Mouse (Mus musculus): ENCODE measurements around the gene Kcnh2. TPM values are rescaled to one million over a fixed set of nuclear protein-coding genes. Genes with fewer than 3 reads are reported as not detected.

Gene Kcnh2
- polyA plus RNA-seq, 1 experiment, result 2.9 TPM

GRCm38 (mm10) chr5:24342205-24342963, 9.0 kb downstream of the Kcnh2 start:
- no peak overlapping the region for H3K4me3 ChIP-seq (ENCODE audit: insufficient read depth, low read length)
- H3K27ac ChIP-seq (ENCODE audit: insufficient read depth, low read length), result no peak overlapping the region
- H3K4me1 ChIP-seq (ENCODE audit: control insufficient read depth, insufficient read depth, low read length), result no peaks in the 10 kb centered on the region
- TF ChIP-seq POLR2A (IDR thresholded peaks at IDR 0.05; ENCODE audit: low read depth, low read length) (no peak), CTCF (IDR thresholded peaks at IDR 0.05; ENCODE audit: borderline replicate concordance, insufficient read depth, low read length) (no peak)

- Histone ChIP-seq H3K4me3 (ENCODE audit: insufficient read depth, low read length) (no peak overlapping the region), H3K27ac (ENCODE audit: insufficient read depth, low read length) (no peak overlapping the region), H3K4me1 (ENCODE audit: control insufficient read depth, insufficient read depth, low read length) (0 out of 2 replicates have a peak, but pooled peaks cover 3% of the 10 kb centered on the region)
- TF ChIP-seq CTCF (IDR thresholded peaks at IDR 0.05; ENCODE audit: borderline replicate concordance, insufficient read depth, low read length) (no peak), POLR2A (IDR thresholded peaks at IDR 0.05; ENCODE audit: low read depth, low read length) (no peak)
These were observed 13.6 kb downstream of the Kcnh2 start for GRCm38 (mm10) chr5:24337821-24338220.

GRCm38 (mm10) chr5:24337366-24337765, 14.0 kb downstream of the Kcnh2 start:
- Histone ChIP-seq H3K27ac (ENCODE audit: insufficient read depth, low read length) (no peak overlapping the region), H3K4me1 (ENCODE audit: control insufficient read depth, insufficient read depth, low read length) (peaks cover 5% of the 10 kb centered on the region; the same call in 1 of the 2 replicates), H3K4me3 (ENCODE audit: insufficient read depth, low read length) (no peak overlapping the region)
- TF ChIP-seq CTCF (IDR thresholded peaks at IDR 0.05; ENCODE audit: borderline replicate concordance, insufficient read depth, low read length), result no peak

- Histone ChIP-seq H3K27ac (ENCODE audit: insufficient read depth, low read length) (no peak overlapping the region), H3K4me1 (ENCODE audit: control insufficient read depth, insufficient read depth, low read length) (peaks cover 5% of the 10 kb centered on the region; the same call in 1 of the 2 replicates), H3K4me3 (ENCODE audit: insufficient read depth, low read length) (no peak overlapping the region)
- TF ChIP-seq CTCF (IDR thresholded peaks at IDR 0.05; ENCODE audit: borderline replicate concordance, insufficient read depth, low read length) (peak; percentile 95), POLR2A (IDR thresholded peaks at IDR 0.05; ENCODE audit: low read depth, low read length) (no peak)
These were observed 15.4 kb downstream of the Kcnh2 start for GRCm38 (mm10) chr5:24335888-24336511.

DNA sequence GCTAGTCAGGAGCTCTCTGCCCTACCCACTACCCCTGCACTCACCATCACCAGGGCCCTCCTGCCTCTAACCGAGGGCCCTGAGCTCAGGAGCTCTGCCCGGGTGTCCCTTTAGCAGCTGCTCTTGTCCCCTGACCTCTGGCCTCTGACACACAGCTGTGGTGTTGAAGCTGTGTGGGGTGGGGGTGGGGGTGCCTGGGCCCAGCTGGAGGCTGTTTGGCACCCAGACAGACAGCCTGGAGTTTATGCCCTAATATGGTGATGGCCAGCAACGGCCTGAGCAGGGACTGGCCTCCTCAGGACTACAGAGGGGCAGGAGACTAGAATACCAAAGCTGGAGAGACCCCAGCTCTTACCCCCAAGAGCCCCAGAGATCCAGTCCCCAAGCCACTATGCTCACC, 16.7 kb downstream of the Kcnh2 start:
- no peak overlapping the region for H3K4me3 ChIP-seq (ENCODE audit: insufficient read depth, low read length)
- H3K4me1 ChIP-seq (ENCODE audit: control insufficient read depth, insufficient read depth, low read length), result peaks cover 5% of the 10 kb centered on the region; the same call in 1 of the 2 replicates
- no peak for TF ChIP-seq POLR2A (IDR thresholded peaks at IDR 0.05; ENCODE audit: low read depth, low read length)
- no peak for TF ChIP-seq CTCF (IDR thresholded peaks at IDR 0.05; ENCODE audit: borderline replicate concordance, insufficient read depth, low read length)
- no peak overlapping the region for H3K27ac ChIP-seq (ENCODE audit: insufficient read depth, low read length)

- TF ChIP-seq POLR2A (IDR thresholded peaks at IDR 0.05; ENCODE audit: low read depth, low read length), result no peak
- no peak for TF ChIP-seq CTCF (IDR thresholded peaks at IDR 0.05; ENCODE audit: borderline replicate concordance, insufficient read depth, low read length)
- Histone ChIP-seq H3K4me3 (ENCODE audit: insufficient read depth, low read length) (no peak overlapping the region), H3K4me1 (ENCODE audit: control insufficient read depth, insufficient read depth, low read length) (peaks cover 5% of the 10 kb centered on the region; the same call in 1 of the 2 replicates), H3K27ac (ENCODE audit: insufficient read depth, low read length) (no peak overlapping the region)
These were observed 19.0 kb downstream of the Kcnh2 start for GRCm38 (mm10) chr5:24332401-24332800.

GRCm38 (mm10) chr5:24329965-24330298, 21.5 kb downstream of the Kcnh2 start:
- H3K27ac ChIP-seq (ENCODE audit: insufficient read depth, low read length), result no peak overlapping the region
- no peak overlapping the region for H3K4me3 ChIP-seq (ENCODE audit: insufficient read depth, low read length)
- TF ChIP-seq POLR2A (IDR thresholded peaks at IDR 0.05; ENCODE audit: low read depth, low read length) (no peak), CTCF (IDR thresholded peaks at IDR 0.05; ENCODE audit: borderline replicate concordance, insufficient read depth, low read length) (no peak)
- peaks cover 3% of the 10 kb centered on the region; the same call in 1 of the 2 replicates for H3K4me1 ChIP-seq (ENCODE audit: control insufficient read depth, insufficient read depth, low read length)

- H3K4me1 ChIP-seq (ENCODE audit: control insufficient read depth, insufficient read depth, low read length), result peaks cover 2% of the 10 kb centered on the region; the same call in 1 of the 2 replicates
- no peak for TF ChIP-seq POLR2A (IDR thresholded peaks at IDR 0.05; ENCODE audit: low read depth, low read length)
- no peak overlapping the region for H3K27ac ChIP-seq (ENCODE audit: insufficient read depth, low read length)
- H3K4me3 ChIP-seq (ENCODE audit: insufficient read depth, low read length), result no peak overlapping the region
These were observed 22.0 kb downstream of the Kcnh2 start for GRCm38 (mm10) chr5:24329212-24329964.

GRCm38 (mm10) chr5:24328813-24329211, 22.6 kb downstream of the Kcnh2 start:
- no peak for TF ChIP-seq CTCF (IDR thresholded peaks at IDR 0.05; ENCODE audit: borderline replicate concordance, insufficient read depth, low read length)
- Histone ChIP-seq H3K4me3 (ENCODE audit: insufficient read depth, low read length) (no peak overlapping the region), H3K4me1 (ENCODE audit: control insufficient read depth, insufficient read depth, low read length) (peaks cover 2% of the 10 kb centered on the region; the same call in 1 of the 2 replicates), H3K27ac (ENCODE audit: insufficient read depth, low read length) (no peak overlapping the region)
